Mouse (Mus musculus) testis, adult 2 months (tissue): ENCODE measurements around the gene Ntn1. TPM values are rescaled to one million over a fixed set of nuclear protein-coding genes. Genes with fewer than 3 reads are reported as not detected.

Source experiments
- H3K27ac ChIP-seq: fragments of 200-500 bp; 2 replicates; pipeline ENCODE4 v1.5.1; 2012; ENCODE audit warnings: low read depth, low read length; ENCODE audit not compliant: control insufficient read depth, insufficient read depth
- H3K27me3 ChIP-seq: fragments of 200-500 bp; 2 replicates; pipeline ENCODE4 v1.6.1; 2012; ENCODE audit warnings: mild to moderate bottlenecking, low read length, moderate library complexity; ENCODE audit not compliant: control insufficient read depth, insufficient read depth
- H3K36me3 ChIP-seq: fragments of 200-500 bp; 2 replicates; pipeline ENCODE4 v1.6.1; 2012; ENCODE audit warnings: mild to moderate bottlenecking, low read length; ENCODE audit not compliant: control insufficient read depth, insufficient read depth
- H3K4me1 ChIP-seq: fragments of 200-500 bp; 2 replicates; pipeline ENCODE4 v1.6.1; 2012; ENCODE audit warnings: low read length; ENCODE audit not compliant: control insufficient read depth, insufficient read depth
- H3K4me3 ChIP-seq: fragments of 200-500 bp; 2 replicates; pipeline ENCODE4 v1.5.1; 2012; ENCODE audit warnings: low read depth, mild to moderate bottlenecking, low read length, moderate library complexity, mixed read lengths; ENCODE audit not compliant: control insufficient read depth
- CTCF ChIP-seq: fragments of 200-500 bp; IDR thresholded peaks from 2 replicates; pipeline ENCODE4 v1.5.1; 2012; ENCODE audit warnings: low read depth, mild to moderate bottlenecking, inconsistent platforms, low read length, moderate library complexity; ENCODE audit not compliant: control insufficient read depth, insufficient read depth, insufficient replicate concordance
- POLR2A ChIP-seq: fragments of 200-500 bp; IDR thresholded peaks from 2 replicates; pipeline ENCODE4 v1.6.1; 2012; ENCODE audit warnings: low read depth, mild to moderate bottlenecking, inconsistent platforms, low read length, moderate library complexity; ENCODE audit not compliant: control insufficient read depth
- polyA plus RNA-seq: library from polyadenylated mRNA; depleted of rRNA; stranded (reverse); fragments of >200 nt; gene quantifications from 2 replicates; pipeline ENCODE4 v1.2.3, GENCODE M21; 2012

Gene Ntn1
- polyA plus RNA-seq, 1 experiment, result 1.6 TPM

DNA sequence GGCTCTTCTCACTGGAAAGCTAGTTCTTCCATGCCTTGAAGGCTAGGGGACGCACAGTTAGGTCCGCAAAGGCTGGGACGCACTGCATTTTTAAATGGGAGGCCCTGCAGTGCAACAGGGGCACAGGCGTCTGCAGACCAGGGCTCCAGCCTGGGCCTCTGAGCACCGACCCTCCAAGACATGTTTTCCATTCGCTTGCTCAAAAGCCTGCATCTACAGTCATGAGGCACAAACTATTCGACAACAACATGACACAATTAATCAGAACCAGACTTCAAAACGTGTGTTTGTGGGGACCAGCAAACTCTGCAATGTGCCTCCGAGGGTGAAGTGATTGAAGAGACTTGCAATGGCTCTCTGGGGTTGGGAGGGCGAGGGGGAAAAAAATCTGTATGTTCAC lies 17.1 kb downstream of the Ntn1 start:
- Histone ChIP-seq H3K27me3 (peaks cover 2% of the 10 kb centered on the region; the same call in 1 of the 2 replicates), H3K4me3 (no peak overlapping the region), H3K4me1 (peaks cover 25% of the 10 kb centered on the region), H3K27ac (no peak overlapping the region), H3K36me3 (no peaks in the 10 kb centered on the region)
- TF ChIP-seq CTCF (no peak), POLR2A (no peak)

DNA sequence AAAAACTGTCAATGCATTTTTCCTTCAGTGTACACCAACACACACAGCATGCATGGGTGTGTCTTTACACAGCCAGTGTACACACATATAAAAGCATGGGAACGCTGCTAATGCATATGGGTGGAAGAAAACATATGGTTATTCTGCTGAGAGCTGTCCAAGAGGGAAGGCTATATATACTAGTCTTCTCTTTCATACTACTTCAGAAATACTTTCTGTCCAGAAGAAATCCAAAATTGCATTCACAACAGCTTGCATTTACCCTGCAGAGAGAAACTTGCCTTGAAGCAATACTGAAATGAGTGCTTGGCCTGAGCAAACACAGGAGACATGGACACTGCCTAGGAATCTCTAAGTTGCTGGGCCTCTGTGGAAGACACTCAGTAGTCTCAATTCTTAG lies 18.8 kb downstream of the Ntn1 start:
- Histone ChIP-seq H3K4me3 (no peak overlapping the region), H3K27me3 (peaks cover 2% of the 10 kb centered on the region; the same call in 1 of the 2 replicates), H3K4me1 (peaks cover 20% of the 10 kb centered on the region), H3K36me3 (no peaks in the 10 kb centered on the region), H3K27ac (no peak overlapping the region)
- TF ChIP-seq CTCF, result no peak
- TF ChIP-seq POLR2A, result no peak

DNA sequence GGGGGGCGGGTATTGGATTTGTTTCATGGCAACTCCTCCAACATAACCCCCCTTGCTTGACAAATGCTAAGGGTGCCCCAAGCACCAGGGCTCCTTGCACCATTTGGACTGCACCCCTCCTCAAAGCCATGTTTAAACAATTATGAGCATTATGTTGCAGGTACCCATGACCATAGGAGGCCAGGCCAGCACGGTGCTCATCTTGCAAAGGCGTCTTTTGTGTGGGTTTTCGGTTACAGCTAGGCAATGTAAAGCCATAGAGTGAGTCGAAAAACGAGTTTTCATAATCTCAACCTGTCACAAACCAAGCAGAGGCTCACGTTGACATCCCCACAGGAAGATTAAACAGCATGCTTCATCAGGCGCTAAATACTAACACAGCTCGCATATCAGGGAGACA lies 19.3 kb downstream of the Ntn1 start:
- TF ChIP-seq POLR2A (no peak), CTCF (no peak)
- Histone ChIP-seq H3K4me3 (no peak overlapping the region), H3K36me3 (no peaks in the 10 kb centered on the region), H3K27ac (no peak overlapping the region), H3K4me1 (peaks cover 20% of the 10 kb centered on the region), H3K27me3 (peaks cover 2% of the 10 kb centered on the region; the same call in 1 of the 2 replicates)

DNA sequence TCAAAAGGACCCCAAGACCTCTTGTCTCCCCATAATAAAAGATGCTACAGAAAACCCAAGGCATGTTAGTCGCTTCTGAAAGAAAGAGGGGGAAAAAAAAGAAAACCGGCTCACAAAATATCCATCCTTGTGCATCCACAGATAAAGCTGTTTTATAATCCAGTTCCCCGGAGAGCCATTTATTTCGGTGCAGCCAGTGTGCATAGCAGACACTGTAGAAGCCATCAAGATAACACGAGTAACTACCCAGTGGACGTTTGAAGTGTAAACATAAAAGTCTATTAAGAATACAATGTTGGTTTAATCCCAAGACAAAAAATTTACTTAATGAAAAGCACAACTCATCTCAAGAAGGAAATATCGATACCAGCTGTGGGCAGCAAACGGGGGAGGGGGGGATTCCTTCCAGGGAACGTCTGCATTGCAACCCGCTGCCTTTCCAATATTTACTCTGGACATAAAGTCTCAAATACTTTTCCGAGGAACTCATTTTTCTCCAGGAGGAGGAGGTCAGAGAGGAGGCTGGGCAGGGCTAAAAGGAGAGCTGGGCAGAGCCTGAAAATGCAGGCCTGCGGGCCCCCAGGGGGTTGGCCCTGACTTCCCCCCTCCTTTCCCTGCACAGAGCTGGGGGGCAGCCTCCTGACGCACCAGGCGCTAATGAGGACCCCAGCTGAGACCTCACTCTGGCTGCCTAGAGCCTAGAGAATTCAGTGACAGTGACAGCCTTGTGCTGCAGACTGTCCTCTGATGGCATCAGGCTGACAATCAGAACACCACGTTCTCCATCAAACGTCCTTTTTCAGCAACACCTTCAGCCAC lies 21.5 kb downstream of the Ntn1 start:
- H3K4me3 ChIP-seq, result no peak overlapping the region
- no peaks in the 10 kb centered on the region; the same call in 1 of the 2 replicates for H3K4me1 ChIP-seq
- H3K27me3 ChIP-seq, result no peaks in the 10 kb centered on the region; the same call in 1 of the 2 replicates
- no peaks in the 10 kb centered on the region for H3K36me3 ChIP-seq
- TF ChIP-seq POLR2A, result no peak
- TF ChIP-seq CTCF, result no peak
- no peak overlapping the region for H3K27ac ChIP-seq

DNA sequence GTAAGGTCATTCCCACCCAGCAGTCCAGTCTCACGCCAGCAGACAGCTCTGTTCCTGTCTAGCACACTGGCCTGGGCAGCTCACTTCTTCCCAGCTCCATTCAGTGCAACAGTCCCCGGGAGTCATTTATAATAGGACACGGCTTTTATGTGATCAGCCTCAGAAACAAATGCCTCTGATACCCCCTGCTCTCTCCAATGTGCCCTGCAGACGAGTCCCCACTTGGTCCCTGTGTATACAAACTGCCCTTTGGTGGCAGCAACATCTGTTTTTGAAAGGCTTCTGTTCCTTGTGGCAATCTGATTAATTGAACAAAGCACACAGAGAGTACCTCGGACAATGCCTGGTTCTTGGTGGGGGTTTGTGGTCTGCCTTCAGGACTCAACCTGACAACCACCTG lies 22.2 kb downstream of the Ntn1 start:
- H3K36me3 ChIP-seq, result no peaks in the 10 kb centered on the region
- no peaks in the 10 kb centered on the region for H3K27me3 ChIP-seq
- H3K27ac ChIP-seq, result no peak overlapping the region
- H3K4me1 ChIP-seq, result no peaks in the 10 kb centered on the region; the same call in 1 of the 2 replicates
- H3K4me3 ChIP-seq, result no peak overlapping the region
- no peak for TF ChIP-seq CTCF

DNA sequence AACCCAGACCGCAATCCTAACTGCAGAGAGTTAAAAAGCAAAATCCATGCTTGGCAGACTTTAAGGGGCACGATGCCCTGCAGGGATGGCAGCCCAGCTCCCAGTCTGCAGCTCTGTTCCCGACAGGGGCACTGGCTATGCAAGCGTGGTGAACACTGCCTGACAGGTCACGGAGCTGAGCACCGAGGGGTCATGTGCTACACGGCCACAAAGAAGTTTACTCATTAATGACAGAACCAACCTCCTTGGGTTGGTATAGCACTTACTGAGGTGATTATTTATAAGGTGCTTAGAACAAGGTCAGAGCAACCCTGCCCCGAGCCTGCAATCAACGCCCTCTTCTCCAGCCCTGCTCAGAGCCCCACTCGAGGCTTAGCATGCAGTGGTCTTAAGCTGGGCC lies 27.5 kb downstream of the Ntn1 start:
- no peak overlapping the region for H3K4me3 ChIP-seq
- no peaks in the 10 kb centered on the region for H3K27me3 ChIP-seq
- no peak for TF ChIP-seq POLR2A
- no peak for TF ChIP-seq CTCF
- no peak overlapping the region for H3K27ac ChIP-seq
- H3K36me3 ChIP-seq, result no peaks in the 10 kb centered on the region
- H3K4me1 ChIP-seq, result no peaks in the 10 kb centered on the region

DNA sequence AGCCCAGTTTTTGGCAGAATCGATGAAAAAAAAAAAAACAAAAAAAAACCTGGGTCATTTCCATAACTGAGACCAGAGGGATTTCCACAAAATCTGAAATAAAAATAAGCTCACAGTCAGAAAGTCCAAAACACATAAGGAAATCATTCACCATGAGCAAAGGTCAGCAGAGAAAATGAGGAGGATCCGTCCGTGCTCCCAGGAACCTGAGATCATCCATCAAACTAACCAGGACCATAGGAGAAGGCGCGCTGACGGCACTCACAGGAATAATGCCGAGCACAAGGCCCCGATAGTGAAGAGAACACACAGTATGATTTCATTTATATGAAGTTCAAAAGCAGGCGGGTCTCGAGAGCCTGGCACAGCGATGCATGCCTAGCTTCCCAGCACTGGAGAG lies 29.0 kb downstream of the Ntn1 start:
- no peak for TF ChIP-seq POLR2A
- no peak for TF ChIP-seq CTCF
- H3K27ac ChIP-seq, result no peak overlapping the region
- H3K36me3 ChIP-seq, result no peaks in the 10 kb centered on the region
- H3K27me3 ChIP-seq, result no peaks in the 10 kb centered on the region
- H3K4me1 ChIP-seq, result no peaks in the 10 kb centered on the region
- H3K4me3 ChIP-seq, result no peak overlapping the region

DNA sequence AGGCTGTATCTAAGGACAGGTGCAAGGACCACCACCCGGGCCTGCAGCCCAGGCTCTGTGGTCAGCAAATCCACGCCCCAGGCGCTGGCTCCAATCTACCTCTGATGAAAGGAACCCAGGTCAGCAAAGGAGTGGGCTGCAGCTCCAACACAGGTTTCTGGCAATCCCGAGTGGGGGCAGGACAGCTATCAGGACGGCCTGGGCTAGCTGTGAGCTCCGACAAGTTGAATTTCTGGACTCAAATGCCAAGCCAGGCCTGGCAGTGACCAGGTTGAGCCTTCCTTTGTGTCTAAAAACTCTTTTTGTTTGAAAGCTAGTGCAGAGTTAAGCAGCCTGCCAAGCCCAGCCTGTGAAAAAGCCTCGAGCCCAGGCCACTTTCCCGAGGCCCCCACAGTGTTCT lies 43.7 kb downstream of the Ntn1 start:
- Histone ChIP-seq H3K27ac (no peak overlapping the region), H3K4me3 (no peak overlapping the region), H3K4me1 (no peaks in the 10 kb centered on the region), H3K27me3 (no peaks in the 10 kb centered on the region), H3K36me3 (no peaks in the 10 kb centered on the region)
- no peak for TF ChIP-seq CTCF
- TF ChIP-seq POLR2A, result no peak
